Mouse (Mus musculus): Measurements from ENCODE around the gene Wdfy3. TPM values are rescaled to one million over a fixed set of nuclear protein-coding genes. Genes with fewer than 3 reads are reported as not detected.

Wdfy3 gene
- polyA plus RNA-seq, 1 experiment from 2014 or later: 15.1 TPM

DNA sequence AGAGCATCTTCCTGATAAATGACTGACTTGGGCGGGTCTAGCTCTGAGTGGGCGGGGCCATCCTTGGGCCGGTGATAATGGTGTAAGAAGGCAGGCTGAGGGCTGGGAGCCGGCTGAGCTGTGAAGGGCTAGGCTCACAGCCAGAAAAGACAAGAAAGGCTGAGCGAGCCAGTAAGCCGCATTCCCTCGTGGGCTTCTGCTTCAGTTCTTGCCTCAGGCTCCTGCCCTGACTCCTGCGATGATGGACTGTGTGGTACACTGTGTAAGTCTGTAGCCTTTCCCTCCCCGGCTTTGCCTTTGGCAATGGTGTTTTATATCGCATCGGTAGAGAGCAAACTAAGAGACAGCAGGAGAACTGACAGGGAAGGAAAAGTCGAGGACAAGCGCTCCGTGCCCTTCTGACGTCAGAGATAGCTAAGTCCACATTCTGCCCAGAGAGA, 243.2 kb downstream of the Wdfy3 start:
- no peak for TF ChIP-seq CTCF (IDR thresholded peaks at IDR 0.05; ENCODE audit: low read depth)
- 8% methylated on average over 15 of the region's 15 CpGs for WGBS
- ATAC-seq (replicated peaks; ENCODE audit: low FRiP score, low read depth): peak; percentile 57
- Histone ChIP-seq H3K9me3 (replicated peaks; ENCODE audit: low read length) (no peaks in the 10 kb centered on the region), H3K4me1 (replicated peaks; ENCODE audit: insufficient read depth, low read length) (peaks cover 7% of the 10 kb centered on the region; the same call in 1 of the 2 replicates), H3K27ac (no peak overlapping the region), H3K4me2 (ENCODE audit: low read length) (peak overlapping the region; percentile 33), H3K27me3 (ENCODE audit: insufficient read depth, low read length) (no peaks in the 10 kb centered on the region), H3K4me3 (replicated peaks; ENCODE audit: low read depth, low read length) (no peak overlapping the region), H3K9ac (ENCODE audit: low read depth, low read length) (no peak overlapping the region), H3K36me3 (ENCODE audit: insufficient read depth, low read length) (no peaks in the 10 kb centered on the region)
- DNase-seq (ENCODE audit: low spot score): peak; percentile 65

DNA sequence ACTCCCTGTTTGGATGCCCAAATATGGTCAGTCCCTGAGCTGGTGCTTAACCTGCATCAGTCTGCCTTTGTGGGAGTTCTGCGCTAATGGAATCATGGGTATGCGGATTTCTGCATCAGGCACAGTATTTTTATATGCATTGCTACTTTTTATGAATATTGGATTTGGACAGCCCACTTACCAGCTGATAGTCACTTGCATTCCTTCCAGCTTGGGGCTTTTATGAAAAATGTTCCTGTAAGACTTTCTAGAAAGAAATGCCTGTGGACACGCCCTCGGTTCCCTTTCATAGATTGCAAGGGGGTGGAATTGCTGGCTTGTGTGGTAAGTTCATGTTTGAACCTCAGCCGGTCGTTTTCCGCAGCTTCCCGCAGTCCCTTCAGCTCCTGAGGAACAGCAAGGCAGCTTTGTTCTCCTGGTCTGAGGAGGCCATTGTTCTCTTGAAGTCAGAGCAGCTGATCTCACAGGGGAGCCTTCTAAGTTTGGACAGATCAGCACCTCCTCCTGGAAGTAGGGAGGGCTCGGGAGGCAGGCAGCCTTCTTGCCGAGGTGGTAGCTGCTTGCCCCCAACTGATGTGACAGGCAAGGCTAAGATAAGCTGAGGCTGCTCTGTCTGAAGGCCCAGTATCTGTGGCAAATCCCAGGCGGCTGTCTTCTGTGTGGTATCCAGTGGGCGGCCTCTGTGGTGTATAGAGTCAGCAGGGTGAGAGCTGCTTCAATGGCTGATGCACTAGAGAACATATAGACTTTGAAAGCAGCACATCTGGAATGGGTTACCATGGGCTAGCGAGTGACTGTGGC, 244.4 kb downstream of the Wdfy3 start:
- Histone ChIP-seq H3K4me1 (replicated peaks; ENCODE audit: insufficient read depth, low read length) (peaks cover 7% of the 10 kb centered on the region; the same call in 1 of the 2 replicates), H3K27ac (no peak overlapping the region), H3K9ac (ENCODE audit: low read depth, low read length) (no peak overlapping the region), H3K27me3 (ENCODE audit: insufficient read depth, low read length) (no peaks in the 10 kb centered on the region), H3K36me3 (ENCODE audit: insufficient read depth, low read length) (no peaks in the 10 kb centered on the region), H3K4me3 (replicated peaks; ENCODE audit: low read depth, low read length) (no peak overlapping the region), H3K4me2 (ENCODE audit: low read length) (no peak overlapping the region), H3K9me3 (replicated peaks; ENCODE audit: low read length) (no peaks in the 10 kb centered on the region)
- WGBS: 46% methylated on average over 13 of the region's 13 CpGs
- TF ChIP-seq CTCF (IDR thresholded peaks at IDR 0.05; ENCODE audit: low read depth): no peak
- no peak for ATAC-seq (replicated peaks; ENCODE audit: low FRiP score, low read depth)
- DNase-seq (ENCODE audit: low spot score): no peak

GRCm38 (mm10) chr5:101822311-101822670, 247.4 kb downstream of the Wdfy3 start:
- no peak for TF ChIP-seq CTCF (IDR thresholded peaks at IDR 0.05; ENCODE audit: low read depth)
- Histone ChIP-seq H3K27me3 (ENCODE audit: insufficient read depth, low read length) (no peaks in the 10 kb centered on the region), H3K4me1 (replicated peaks; ENCODE audit: insufficient read depth, low read length) (peaks cover 13% of the 10 kb centered on the region; the same call in 1 of the 2 replicates), H3K9me3 (replicated peaks; ENCODE audit: low read length) (no peaks in the 10 kb centered on the region), H3K36me3 (ENCODE audit: insufficient read depth, low read length) (no peaks in the 10 kb centered on the region), H3K9ac (ENCODE audit: low read depth, low read length) (no peak overlapping the region), H3K4me3 (replicated peaks; ENCODE audit: low read depth, low read length) (no peak overlapping the region), H3K4me2 (ENCODE audit: low read length) (no peak overlapping the region), H3K27ac (peak overlapping the region; percentile 83)
- ATAC-seq (replicated peaks; ENCODE audit: low FRiP score, low read depth) (no peak), DNase-seq (ENCODE audit: low spot score) (no peak)
- 47% methylated on average over 6 of the region's 6 CpGs for WGBS

DNA sequence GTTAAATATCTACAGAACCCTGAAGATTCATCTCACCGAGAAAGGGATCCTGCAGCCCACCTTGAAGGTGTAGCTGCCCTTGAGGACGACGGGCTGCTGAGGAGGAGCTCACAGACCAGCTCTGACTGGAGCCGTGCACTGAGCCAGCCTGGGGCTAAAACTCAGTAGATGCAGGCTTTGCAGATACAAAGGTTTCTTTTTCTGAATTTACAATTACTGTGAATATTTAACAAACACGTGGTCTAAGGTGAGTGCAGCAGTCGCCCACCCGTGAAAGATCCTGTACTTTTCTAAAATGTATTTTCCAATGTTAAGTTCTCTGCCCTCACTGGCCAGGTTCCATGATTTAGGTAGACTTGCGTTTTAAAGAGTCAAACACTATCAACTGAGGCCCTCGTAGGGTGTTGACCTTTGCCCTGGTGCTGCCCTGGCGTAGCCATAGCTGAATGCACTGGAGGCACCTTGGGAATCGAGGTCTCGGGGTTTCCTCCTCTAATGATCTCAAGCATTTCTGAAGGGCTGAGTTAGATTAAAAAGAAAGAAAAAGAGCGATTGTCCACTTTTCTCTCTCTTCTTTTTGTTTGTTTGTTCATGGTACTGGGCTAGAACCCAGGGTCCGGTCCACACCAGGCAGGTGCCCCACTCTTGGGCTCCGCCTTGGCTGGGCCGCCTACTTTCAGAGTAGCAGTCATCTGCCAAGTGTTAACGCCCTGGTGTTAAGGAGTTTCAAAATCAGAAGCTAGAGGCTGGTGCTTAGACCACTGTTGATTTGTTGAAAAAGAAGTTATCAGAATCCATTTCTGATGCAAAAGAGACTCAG, 248.0 kb downstream of the Wdfy3 start:
- Histone ChIP-seq H3K4me3 (replicated peaks; ENCODE audit: low read depth, low read length) (no peak overlapping the region), H3K4me1 (replicated peaks; ENCODE audit: insufficient read depth, low read length) (peaks cover 16% of the 10 kb centered on the region; the same call in 1 of the 2 replicates)

GRCm38 (mm10) chr5:101821052-101821451, 248.7 kb downstream of the Wdfy3 start:
- WGBS: 51% methylated on average over 8 of the region's 8 CpGs
- Histone ChIP-seq H3K36me3 (ENCODE audit: insufficient read depth, low read length) (no peaks in the 10 kb centered on the region), H3K9me3 (replicated peaks; ENCODE audit: low read length) (no peaks in the 10 kb centered on the region), H3K27me3 (ENCODE audit: insufficient read depth, low read length) (no peaks in the 10 kb centered on the region), H3K4me2 (ENCODE audit: low read length) (no peak overlapping the region), H3K27ac (peak overlapping the region; percentile 83), H3K4me3 (replicated peaks; ENCODE audit: low read depth, low read length) (no peak overlapping the region), H3K4me1 (replicated peaks; ENCODE audit: insufficient read depth, low read length) (0 out of 2 replicates have a peak, but pooled peaks cover 16% of the 10 kb centered on the region), H3K9ac (ENCODE audit: low read depth, low read length) (no peak overlapping the region)
- TF ChIP-seq CTCF (IDR thresholded peaks at IDR 0.05; ENCODE audit: low read depth): no peak
- DNase-seq (ENCODE audit: low spot score): no peak
- ATAC-seq (replicated peaks; ENCODE audit: low FRiP score, low read depth): 0 out of 2 replicates have a peak, but pooled peaks have one; percentile 35

More for the DNA sequence above, 248.0 kb downstream of the Wdfy3 start:
- Histone ChIP-seq H3K9ac (ENCODE audit: low read depth, low read length) (no peak overlapping the region), H3K27me3 (ENCODE audit: insufficient read depth, low read length) (no peaks in the 10 kb centered on the region), H3K27ac (peak overlapping the region; percentile 83), H3K36me3 (ENCODE audit: insufficient read depth, low read length) (no peaks in the 10 kb centered on the region), H3K9me3 (replicated peaks; ENCODE audit: low read length) (no peaks in the 10 kb centered on the region), H3K4me2 (ENCODE audit: low read length) (no peak overlapping the region)
- TF ChIP-seq CTCF (IDR thresholded peaks at IDR 0.05; ENCODE audit: low read depth): no peak
- peak; percentile 18 for DNase-seq (ENCODE audit: low spot score)
- peak; percentile 47 for ATAC-seq (replicated peaks; ENCODE audit: low FRiP score, low read depth)
- WGBS: 53% methylated on average over 17 of the region's 17 CpGs

DNA sequence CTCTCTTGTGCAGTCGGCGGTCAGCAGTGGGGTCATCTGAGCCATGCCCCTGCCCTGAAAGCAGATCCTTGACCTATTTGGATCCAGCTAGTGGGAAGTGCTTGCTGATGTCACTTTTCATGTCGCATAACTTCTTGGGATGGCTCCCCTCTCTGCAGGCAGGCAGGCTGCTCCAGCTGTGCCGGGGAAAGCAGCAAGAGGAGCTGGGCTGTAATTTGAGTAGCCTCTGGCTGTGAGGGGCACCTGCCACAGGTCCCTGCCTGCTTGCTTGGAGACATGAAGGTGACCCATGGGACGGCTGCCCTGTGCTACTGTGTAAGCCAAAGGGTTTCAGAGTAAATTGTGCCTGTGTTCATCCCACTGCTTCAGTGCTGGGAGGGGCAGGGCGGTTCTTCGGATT, 249.9 kb downstream of the Wdfy3 start:
- no peak overlapping the region for H3K4me2 ChIP-seq (ENCODE audit: low read length)
- DNase-seq (ENCODE audit: low spot score) (no peak), ATAC-seq (replicated peaks; ENCODE audit: low FRiP score, low read depth) (0 out of 2 replicates have a peak, but pooled peaks have one; percentile 14)
- WGBS: 16% methylated on average over 7 of the region's 7 CpGs
- 0 out of 2 replicates have a peak, but pooled peaks cover 16% of the 10 kb centered on the region for H3K4me1 ChIP-seq (replicated peaks; ENCODE audit: insufficient read depth, low read length)
- H3K4me3 ChIP-seq (replicated peaks; ENCODE audit: low read depth, low read length): no peak overlapping the region
- H3K36me3 ChIP-seq (ENCODE audit: insufficient read depth, low read length): no peaks in the 10 kb centered on the region
- no peaks in the 10 kb centered on the region for H3K9me3 ChIP-seq (replicated peaks; ENCODE audit: low read length)
- no peak overlapping the region for H3K27ac ChIP-seq
- no peak for TF ChIP-seq CTCF (IDR thresholded peaks at IDR 0.05; ENCODE audit: low read depth)
- no peaks in the 10 kb centered on the region for H3K27me3 ChIP-seq (ENCODE audit: insufficient read depth, low read length)
- H3K9ac ChIP-seq (ENCODE audit: low read depth, low read length): no peak overlapping the region

Measured in kidney, postnatal 0 days (tissue).